Mouse (Mus musculus): ENCODE measurements around the gene Syk.

GRCm38 (mm10) chr13:52618592-52618991 is 35.6 kb downstream of the Syk start:
- TF ChIP-seq ZC3H11A (IDR thresholded peaks at IDR 0.05; ENCODE audit: borderline replicate concordance, low read depth, low read length) (no peak), MAFK (IDR thresholded peaks at IDR 0.05; ENCODE audit: insufficient read depth, low read depth, low read length) (no peak), ZNF384 (IDR thresholded peaks at IDR 0.05; ENCODE audit: low read depth, low read length) (no peak), HCFC1 (IDR thresholded peaks at IDR 0.05; ENCODE audit: borderline replicate concordance, insufficient read depth, low read length) (no peak)
